In the genomic region with DNA sequence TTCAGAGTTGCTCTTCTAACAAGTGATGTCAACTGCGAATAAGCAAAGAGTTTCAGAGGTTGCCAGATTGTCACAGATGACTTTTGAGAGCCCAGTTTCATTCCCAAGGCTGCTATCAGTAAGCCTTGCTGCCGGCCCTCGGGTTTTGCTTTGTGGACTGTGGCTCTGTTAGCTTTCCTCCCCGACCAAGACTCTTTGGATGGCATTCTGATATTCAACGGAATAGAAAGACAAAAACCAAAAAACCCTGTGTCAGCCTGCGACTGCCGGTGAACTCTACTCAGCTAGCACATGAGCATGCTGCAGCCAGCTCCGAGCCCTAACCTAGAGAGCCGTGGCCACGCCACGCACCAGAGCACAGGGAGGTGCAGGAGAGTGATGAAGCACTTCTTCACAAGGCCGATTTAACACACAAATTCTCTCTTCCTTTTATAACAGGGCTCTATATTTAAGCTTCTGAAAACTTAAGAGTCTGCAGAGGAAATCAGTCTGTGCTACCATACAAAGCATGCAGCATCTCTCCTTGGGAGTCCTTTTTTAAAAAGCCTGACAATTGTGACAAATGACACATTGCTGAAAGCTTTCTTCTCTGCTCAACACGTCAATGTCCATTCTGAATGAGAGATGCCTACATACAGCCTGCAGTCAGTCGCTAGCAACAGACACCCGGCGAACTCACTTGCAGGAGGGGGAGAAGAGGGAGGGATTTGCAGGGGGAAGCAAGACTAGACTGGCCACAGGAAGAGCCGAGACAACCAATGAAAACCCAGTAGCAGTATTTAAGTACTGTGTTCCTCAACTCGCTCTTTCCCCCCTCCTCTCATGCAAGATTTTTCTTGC, we compare ENCODE assay signal across 8 mouse cellular contexts.
DNase-seq lines count a peak whose midpoint lies in the region; ATAC-seq lines count a peak whose summit lies in the region.

No protein-coding gene starts in this region.

- peak overlapping the region; percentile 73 for H3K4me2 ChIP-seq in heart, embryonic 14.5 days (ENCODE audit: low read length)
- H3K4me2 ChIP-seq in liver, embryonic 15.5 days, result peak overlapping the region; percentile 20
- H3K4me2 ChIP-seq in neural tube, embryonic 15.5 days, result peak overlapping the region; percentile 62

- H3K27ac ChIP-seq in heart, embryonic 14.5 days (replicated peaks in 1 of 2; ENCODE audit: control insufficient read depth in 1 of 2, insufficient read depth in 1 of 2, low read depth in 2 of 2, low read length in 2 of 2), result peak overlapping the region; percentile 26 to 56; a peak in 3 of 4 replicates
- H3K27ac ChIP-seq in liver, embryonic 15.5 days (replicated peaks), result no peak overlapping the region
- peak overlapping the region; percentile 72 for H3K27ac ChIP-seq in neural tube, embryonic 15.5 days (replicated peaks)

- peak; percentile 15 for DNase-seq in gastrocnemius, adult 18-20 months (ENCODE audit: low spot score)
- DNase-seq in gastrocnemius, postnatal 10 days, result no peak
- peak; percentile 65 for DNase-seq in embryo, embryonic 11 days
- DNase-seq in kidney, postnatal 4 days, result peak; percentile 43 to 57
- no peak for DNase-seq in testis, postnatal 10 days (ENCODE audit: low spot score)

- H3K9me3 ChIP-seq in heart, embryonic 14.5 days (ENCODE audit: control insufficient read depth, low read length), result no peaks in the 10 kb centered on the region
- H3K9me3 ChIP-seq in liver, embryonic 15.5 days (replicated peaks), result no peaks in the 10 kb centered on the region
- H3K9me3 ChIP-seq in neural tube, embryonic 15.5 days (replicated peaks), result no peaks in the 10 kb centered on the region

- H3K36me3 ChIP-seq in heart, embryonic 14.5 days (ENCODE audit: control insufficient read depth, insufficient read depth, low read length), result no peaks in the 10 kb centered on the region
- H3K36me3 ChIP-seq in liver, embryonic 15.5 days (replicated peaks), result no peaks in the 10 kb centered on the region
- no peaks in the 10 kb centered on the region for H3K36me3 ChIP-seq in neural tube, embryonic 15.5 days

- no peaks in the 10 kb centered on the region for H3K27me3 ChIP-seq in heart, embryonic 14.5 days (ENCODE audit: control insufficient read depth, insufficient read depth, low read length)
- H3K27me3 ChIP-seq in liver, embryonic 15.5 days, result no peaks in the 10 kb centered on the region
- no peaks in the 10 kb centered on the region for H3K27me3 ChIP-seq in neural tube, embryonic 15.5 days (replicated peaks)

- H3K9ac ChIP-seq in heart, embryonic 14.5 days (ENCODE audit: low read length), result peak overlapping the region; percentile 57
- H3K9ac ChIP-seq in liver, embryonic 15.5 days, result no peak overlapping the region
- H3K9ac ChIP-seq in neural tube, embryonic 15.5 days (replicated peaks), result peak overlapping the region; percentile 36

- peak overlapping the region; percentile 24 to 39 for H3K4me3 ChIP-seq in heart, embryonic 14.5 days (ENCODE audit: control insufficient read depth in 1 of 2, insufficient read depth in 1 of 2, low read depth in 1 of 2, low read length in 2 of 2)
- no peak overlapping the region for H3K4me3 ChIP-seq in liver, embryonic 15.5 days (replicated peaks)
- H3K4me3 ChIP-seq in neural tube, embryonic 15.5 days (replicated peaks), result peak overlapping the region; percentile 36

- H3K4me1 ChIP-seq in heart, embryonic 14.5 days (ENCODE audit: control insufficient read depth in 2 of 2, insufficient read depth in 2 of 2, low read length in 2 of 2), result peaks cover 5 to 17% of the 10 kb centered on the region in 2 experiments
- no peaks in the 10 kb centered on the region; the same call in 1 of the 2 replicates for H3K4me1 ChIP-seq in liver, embryonic 15.5 days (replicated peaks)
- H3K4me1 ChIP-seq in neural tube, embryonic 15.5 days, result peaks cover 27% of the 10 kb centered on the region

- ATAC-seq in heart, embryonic 14.5 days (ENCODE audit: insufficient number of reproducible peaks, insufficient read depth, low FRiP score, low read depth), result peak; percentile 64; the same call in 1 of the 2 replicates
- no peak for ATAC-seq in liver, embryonic 15.5 days (ENCODE audit: insufficient read depth)
- peak; percentile 96 for ATAC-seq in neural tube, embryonic 15.5 days (ENCODE audit: low FRiP score)

- 27% methylated on average over 18 of the region's 18 CpGs for WGBS in heart, embryonic 14.5 days
- WGBS in liver, embryonic 15.5 days (ENCODE audit: insufficient replicate concordance), result 40% methylated on average over 18 of the region's 18 CpGs
- 15% methylated on average over 18 of the region's 18 CpGs for WGBS in neural tube, embryonic 15.5 days

Comparison
In these comparisons a context has a peak if more than half of its experiments do, and no peak if none do; other contexts are left out.
1. DNase-seq: peak in gastrocnemius, adult 18-20 months (single experiment), embryo, embryonic 11 days (single experiment) and kidney, postnatal 4 days (2 of 2); none in gastrocnemius, postnatal 10 days (single experiment) and testis, postnatal 10 days (single experiment).
2. H3K4me2 ChIP-seq: peak in every context shown above with its lines; median percentile 73 in heart, embryonic 14.5 days; 62 in neural tube, embryonic 15.5 days; 20 in liver, embryonic 15.5 days.